ENCODE assay signal across 28 mouse cellular contexts in genomic region chrX:156539782-156540181, GRCm38 (mm10).
A peak's percentile ranks its signal among the peaks of the same experiment; 100 is the strongest.
DNase-seq lines count a peak whose midpoint lies in the region; ATAC-seq and TF ChIP-seq lines count a peak whose summit lies in the region.
"Had no signal": no experiment of that assay in that cellular context is flagged by ENCODE, and none has a peak within 500 bp of the region (broad histone marks: within the 10 kb centered on the region; RNA-seq: fewer than 3 reads in every experiment).

No protein-coding gene starts in this region.

- no peak overlapping the region for H3K4me3 ChIP-seq in lung, embryonic 16.5 days (ENCODE audit: low read length)
- H3K4me3 ChIP-seq: embryonic facial prominence, embryonic 13.5 days; heart, adult 2 months; heart, embryonic 10.5 days; heart, embryonic 13.5 days had no signal

- no peaks in the 10 kb centered on the region for H3K36me3 ChIP-seq in lung, embryonic 16.5 days (ENCODE audit: control insufficient read depth, insufficient read depth, low read length)
- H3K36me3 ChIP-seq: embryonic facial prominence, embryonic 13.5 days; G1E; heart, embryonic 10.5 days; heart, embryonic 13.5 days had no signal

- H3K4me1 ChIP-seq in lung, embryonic 16.5 days (replicated peaks; ENCODE audit: control insufficient read depth, insufficient read depth, low read length): no peaks in the 10 kb centered on the region
- H3K4me1 ChIP-seq: embryonic facial prominence, embryonic 13.5 days; heart, embryonic 10.5 days; heart, embryonic 13.5 days had no signal

- ATAC-seq in lung, embryonic 16.5 days (ENCODE audit: low read depth): peak; percentile 61
- ATAC-seq: activated CD4-positive, CD25-positive, alpha-beta regulatory T cell, adult 4 months; forebrain, embryonic 16.5 days; hindbrain, postnatal 0 days; inflammation-experienced regulatory T-cells, adult 6 months; intestine, embryonic 16.5 days had no signal

- whole genome bisulfite sequencing in lung, embryonic 16.5 days: 58% methylated on average over 4 of the region's 4 CpGs

- no peak for TF ChIP-seq CTCF in brain, embryonic 14.5 days (IDR thresholded peaks at IDR 0.05; ENCODE audit: borderline replicate concordance, extremely low read depth, insufficient read depth, insufficient read length)

- H3K9ac ChIP-seq in lung, embryonic 16.5 days (ENCODE audit: low read length): no peak overlapping the region
- H3K9ac ChIP-seq: embryonic facial prominence, embryonic 13.5 days; heart, embryonic 13.5 days; hindbrain, embryonic 14.5 days had no signal

- peak; percentile 1 for DNase-seq in left cerebral cortex, postnatal 4 days
- no peak for DNase-seq in left cerebral cortex, adult 11 months (ENCODE audit: low spot score)
- DNase-seq in lung, adult 18-20 months: no peak
- peak; percentile 20 for DNase-seq in MN1 (ENCODE audit: low spot score)
- peak; percentile 3 for DNase-seq in brain, embryonic 14.5 days (ENCODE audit: low read depth)
- no peak for DNase-seq in cerebellum, adult 18-20 months
- DNase-seq: adrenal gland, adult 8-10 months; adrenal gland, postnatal 25 days; cerebellum, adult 2 months; cerebellum, adult 9-11 months; cerebellum, postnatal 25 days; gastrocnemius, postnatal 10 days; gastrocnemius, postnatal 36 days; heart, adult 2 months; heart, postnatal 14 days; heart, postnatal 4 days had no signal

- intact Hi-C loops in left cerebral cortex, postnatal 4 days (cut with DNase I): no loop called here

- no peaks in the 10 kb centered on the region for H3K9me3 ChIP-seq in lung, embryonic 16.5 days (ENCODE audit: control insufficient read depth, low read length)
- H3K9me3 ChIP-seq: embryonic facial prominence, embryonic 13.5 days; G1E; heart, embryonic 10.5 days; heart, embryonic 13.5 days had no signal

- no peak for TF ChIP-seq POLR2A in brain, embryonic 14.5 days (IDR thresholded peaks at IDR 0.05; ENCODE audit: borderline replicate concordance, extremely low read depth, insufficient read depth, insufficient read length, poor library complexity, severe bottlenecking)

- no peak overlapping the region for H3K4me2 ChIP-seq in lung, embryonic 16.5 days (ENCODE audit: low read depth, low read length)
- H3K4me2 ChIP-seq: embryonic facial prominence, embryonic 13.5 days; heart, embryonic 13.5 days; hindbrain, embryonic 14.5 days had no signal

- H3K27ac ChIP-seq in lung, embryonic 16.5 days (ENCODE audit: low read length): no peak overlapping the region
- H3K27ac ChIP-seq: embryonic facial prominence, embryonic 13.5 days; heart, adult 2 months; heart, embryonic 10.5 days; heart, embryonic 13.5 days; hindbrain, embryonic 14.5 days; hindbrain, postnatal 0 days had no signal

- no peaks in the 10 kb centered on the region for H3K27me3 ChIP-seq in lung, embryonic 16.5 days (ENCODE audit: control insufficient read depth, insufficient read depth, low read depth, low read length)
- H3K27me3 ChIP-seq: CH12.LX; embryonic facial prominence, embryonic 13.5 days; heart, embryonic 13.5 days had no signal

Comparison
In these comparisons a context has a peak if more than half of its experiments do, and no peak if none do; other contexts are left out.
1. DNase-seq: peak in left cerebral cortex, postnatal 4 days (single experiment), MN1 (single experiment) and brain, embryonic 14.5 days (single experiment); none in left cerebral cortex, adult 11 months (single experiment), lung, adult 18-20 months (0 of 2) and cerebellum, adult 18-20 months (0 of 2).